Mouse (Mus musculus) E14TG2a.4 (cell line): ENCODE data around the gene Meis3.

Source experiments
- CTCF ChIP-seq: conservative IDR thresholded peaks from 2 replicates; pipeline ENCODE4 v1.5.1; 2014; ENCODE audit warnings: low read length
- NANOG ChIP-seq: IDR thresholded peaks from 2 replicates; pipeline ENCODE4 v1.6.1; 2014; ENCODE audit warnings: borderline replicate concordance, low read length, mixed read lengths
- POU5F1 ChIP-seq: IDR thresholded peaks from 2 replicates; pipeline ENCODE4 v1.6.1; 2014; ENCODE audit warnings: low read length, borderline replicate concordance

DNA sequence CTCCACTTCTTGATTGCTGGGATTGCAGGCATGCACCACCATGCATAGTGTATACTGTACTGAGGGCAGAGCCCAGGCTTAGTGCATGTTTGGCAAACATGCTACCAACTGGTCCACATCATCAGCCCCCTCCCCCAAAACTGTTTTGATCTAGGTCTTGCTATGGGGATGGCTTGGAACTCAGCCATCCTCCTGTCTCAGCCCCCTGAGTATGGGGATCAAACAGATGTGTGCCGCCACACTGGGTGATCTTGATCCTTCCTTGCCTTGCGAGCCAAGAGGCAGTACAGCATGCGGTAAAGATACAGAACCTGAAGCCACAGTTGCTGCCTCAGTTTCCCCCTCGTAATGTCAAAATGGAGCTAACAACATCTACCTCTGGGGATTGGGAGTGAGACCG, 46.0 kb upstream of the Meis3 start:
- TF ChIP-seq CTCF (no peak), NANOG (no peak), POU5F1 (no peak)
